Mouse (Mus musculus) neural tube, embryonic 13.5 days (tissue): ENCODE results near the gene Ptger2. TPM values are rescaled to one million over a fixed set of nuclear protein-coding genes. Genes with fewer than 3 reads are reported as not detected.

ENCODE experiments used
- ATAC-seq: fragments of 200-750 bp; cut with Nextera tagmentation; 2 replicates; pipeline ENCODE4 v1.8.0; 2017; ENCODE audit warnings: low read depth, mild to moderate bottlenecking, moderate TSS enrichment, moderate library complexity
- H3K27ac ChIP-seq: fragments of 300-500 bp; sonication (generic); replicated peaks from 2 replicates; pipeline ENCODE4 v1.5.1; 2015; ENCODE audit warnings: moderate library complexity, mild to moderate bottlenecking, inconsistent platforms
- H3K27me3 ChIP-seq: fragments of 300-500 bp; sonication (generic); 2 replicates; pipeline ENCODE4 v1.6.1; 2015; ENCODE audit warnings: mild to moderate bottlenecking, inconsistent platforms
- H3K36me3 ChIP-seq: fragments of 300-500 bp; sonication (generic); 2 replicates; pipeline ENCODE4 v1.6.1; 2015; ENCODE audit warnings: mild to moderate bottlenecking, inconsistent platforms
- H3K4me1 ChIP-seq: fragments of 300-500 bp; sonication (generic); replicated peaks from 2 replicates; pipeline ENCODE4 v1.6.1; 2015; ENCODE audit warnings: inconsistent platforms
- H3K4me2 ChIP-seq: fragments of 300-500 bp; sonication (generic); 2 replicates; pipeline ENCODE4 v1.6.1; 2015; ENCODE audit warnings: inconsistent platforms, mild to moderate bottlenecking, moderate library complexity
- H3K4me3 ChIP-seq: fragments of 300-500 bp; sonication (generic); 2 replicates; pipeline ENCODE4 v1.5.1; 2015; ENCODE audit warnings: mild to moderate bottlenecking, inconsistent platforms
- H3K9ac ChIP-seq: fragments of 300-500 bp; sonication (generic); 2 replicates; pipeline ENCODE4 v1.6.1; 2015; ENCODE audit warnings: moderate library complexity, mild to moderate bottlenecking, inconsistent platforms
- H3K9me3 ChIP-seq: fragments of 300-500 bp; sonication (generic); 2 replicates; pipeline ENCODE4 v1.6.1; 2016; ENCODE audit warnings: inconsistent platforms
- WGBS: fragments of 180-500 bp; shearing (Covaris S2); methylation state at CpG from one replicate; pipeline ENCODE4 v1.1.7; 2015; 5-methylcytosine and 5-hydroxymethylcytosine counted together
- polyA plus RNA-seq: library from polyadenylated mRNA; unstranded; fragments of >200 nt; fragmentation: Nextera tagmentation; extraction: Ambion mirVana; gene quantifications from 2 replicates; pipeline ENCODE4 v1.2.1, GENCODE M21; 2015

Ptger2 gene
- polyA plus RNA-seq, 1 experiment from 2014 or later = 1.0 TPM

DNA sequence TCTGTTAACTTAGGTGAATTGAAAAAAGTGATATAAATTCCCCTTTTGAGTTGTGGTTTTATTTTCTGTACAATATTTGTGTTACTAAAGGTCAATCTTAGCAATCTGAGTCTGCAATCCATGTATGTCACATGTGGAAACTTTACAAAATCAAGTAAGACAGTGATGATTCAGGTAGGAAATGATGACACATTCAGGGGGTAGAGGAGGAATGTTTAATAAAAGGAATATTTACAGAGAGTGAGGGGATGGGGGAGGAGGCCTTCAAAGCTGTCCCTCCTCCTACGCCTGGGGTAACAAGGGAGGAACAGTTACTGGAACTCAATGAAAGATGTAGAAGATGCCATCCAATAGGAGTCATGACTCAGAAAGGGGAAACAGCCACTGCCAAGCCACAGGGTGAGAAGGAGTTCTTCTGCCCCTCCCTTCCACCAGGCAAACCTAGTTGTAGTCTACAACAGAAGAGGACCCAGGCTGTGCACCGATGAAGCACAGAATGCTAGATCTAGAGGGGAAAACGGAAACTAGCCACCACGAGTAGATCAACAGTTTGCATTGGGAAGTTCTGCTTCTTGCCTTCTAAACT lies 17.8 kb downstream of the Ptger2 start:
- no peak overlapping the region for H3K4me2 ChIP-seq
- no peak overlapping the region for H3K9ac ChIP-seq
- H3K4me1 ChIP-seq = no peaks in the 10 kb centered on the region
- H3K27me3 ChIP-seq = no peaks in the 10 kb centered on the region
- no peaks in the 10 kb centered on the region for H3K36me3 ChIP-seq
- no peak overlapping the region for H3K27ac ChIP-seq
- no peak for ATAC-seq
- no peak overlapping the region for H3K4me3 ChIP-seq
- no peaks in the 10 kb centered on the region for H3K9me3 ChIP-seq
- 81% methylated on average over 4 of the region's 4 CpGs for WGBS

- no peak overlapping the region for H3K4me2 ChIP-seq
- H3K36me3 ChIP-seq = no peaks in the 10 kb centered on the region
- no peaks in the 10 kb centered on the region for H3K9me3 ChIP-seq
- no peaks in the 10 kb centered on the region for H3K4me1 ChIP-seq
- no peaks in the 10 kb centered on the region for H3K27me3 ChIP-seq
- WGBS = 95% methylated on average over 1 of the region's 1 CpGs
- H3K9ac ChIP-seq = no peak overlapping the region
- no peak overlapping the region for H3K4me3 ChIP-seq
- ATAC-seq = no peak
- H3K27ac ChIP-seq = no peak overlapping the region
Observed at GRCm38 (mm10) chr14:45009242-45009641, 21.2 kb downstream of the Ptger2 start.

DNA sequence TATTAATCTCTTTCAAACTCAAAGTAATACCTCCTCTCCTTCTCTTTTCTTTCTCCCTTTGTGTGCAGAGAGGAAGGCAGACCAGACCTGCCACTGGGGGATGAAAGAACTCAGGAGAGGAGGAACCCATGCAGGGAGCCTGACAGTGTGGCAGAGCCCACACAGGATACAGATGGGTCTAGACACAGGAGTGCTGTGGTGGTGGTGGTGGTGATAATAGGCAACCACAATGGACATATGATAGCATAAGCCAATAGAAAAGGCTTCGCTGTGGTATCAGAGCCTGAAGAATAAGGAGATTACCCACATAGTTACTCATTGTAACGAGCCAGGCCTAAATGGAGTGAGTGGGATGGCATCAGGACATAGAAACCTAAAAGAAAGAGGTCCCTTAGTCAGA lies 23.3 kb downstream of the Ptger2 start:
- Histone ChIP-seq H3K9ac (no peak overlapping the region), H3K36me3 (no peaks in the 10 kb centered on the region), H3K9me3 (no peaks in the 10 kb centered on the region), H3K27ac (no peak overlapping the region), H3K4me2 (no peak overlapping the region), H3K27me3 (no peaks in the 10 kb centered on the region), H3K4me1 (no peaks in the 10 kb centered on the region), H3K4me3 (no peak overlapping the region)
- WGBS = 84% methylated on average over 2 of the region's 2 CpGs
- no peak for ATAC-seq

GRCm38 (mm10) chr14:45011671-45012070 lies 23.7 kb downstream of the Ptger2 start:
- WGBS = 93% methylated on average over 6 of the region's 6 CpGs
- Histone ChIP-seq H3K4me1 (no peaks in the 10 kb centered on the region), H3K9ac (no peak overlapping the region), H3K4me2 (no peak overlapping the region), H3K9me3 (no peaks in the 10 kb centered on the region), H3K36me3 (no peaks in the 10 kb centered on the region), H3K27ac (no peak overlapping the region), H3K27me3 (no peaks in the 10 kb centered on the region), H3K4me3 (no peak overlapping the region)
- no peak for ATAC-seq

- Histone ChIP-seq H3K4me1 (no peaks in the 10 kb centered on the region), H3K4me2 (no peak overlapping the region), H3K36me3 (no peaks in the 10 kb centered on the region), H3K9me3 (no peaks in the 10 kb centered on the region), H3K9ac (no peak overlapping the region), H3K27me3 (no peaks in the 10 kb centered on the region), H3K4me3 (no peak overlapping the region), H3K27ac (no peak overlapping the region)
- no peak for ATAC-seq
- 94% methylated on average over 3 of the region's 3 CpGs for WGBS
Observed at GRCm38 (mm10) chr14:45021551-45021950, 33.6 kb downstream of the Ptger2 start.

DNA sequence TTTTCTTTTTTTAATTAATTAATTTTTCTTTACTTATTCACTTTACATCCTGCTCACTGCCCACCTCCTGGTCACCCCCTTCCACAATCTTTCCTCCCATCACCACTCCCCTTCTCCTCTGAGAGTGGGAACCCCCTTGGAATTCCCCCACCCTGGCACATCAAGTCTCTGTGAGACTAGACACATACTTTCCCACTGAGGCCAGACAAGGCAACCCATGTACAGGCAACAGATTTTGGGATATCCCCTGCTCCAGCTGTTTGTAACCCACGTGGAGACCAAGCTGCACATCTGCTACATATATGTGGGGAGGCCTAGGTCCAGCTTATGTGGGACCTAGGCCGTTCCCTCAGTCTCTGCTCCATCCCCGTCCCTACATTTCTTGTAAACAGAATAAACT lies 46.3 kb downstream of the Ptger2 start:
- no peaks in the 10 kb centered on the region for H3K9me3 ChIP-seq
- H3K4me1 ChIP-seq = no peaks in the 10 kb centered on the region
- H3K27me3 ChIP-seq = no peaks in the 10 kb centered on the region
- WGBS = 85% methylated on average over 3 of the region's 3 CpGs
- H3K4me3 ChIP-seq = no peak overlapping the region
- H3K36me3 ChIP-seq = no peaks in the 10 kb centered on the region
- H3K9ac ChIP-seq = no peak overlapping the region
- no peak overlapping the region for H3K27ac ChIP-seq
- H3K4me2 ChIP-seq = no peak overlapping the region
- ATAC-seq = no peak

- Histone ChIP-seq H3K27ac (no peak overlapping the region), H3K27me3 (no peaks in the 10 kb centered on the region), H3K9ac (no peak overlapping the region), H3K36me3 (no peaks in the 10 kb centered on the region), H3K4me1 (no peaks in the 10 kb centered on the region), H3K4me2 (no peak overlapping the region), H3K4me3 (no peak overlapping the region), H3K9me3 (no peaks in the 10 kb centered on the region)
- WGBS = 90% methylated on average over 1 of the region's 1 CpGs
- no peak for ATAC-seq
Observed at GRCm38 (mm10) chr14:45036579-45036978, 48.6 kb downstream of the Ptger2 start.

DNA sequence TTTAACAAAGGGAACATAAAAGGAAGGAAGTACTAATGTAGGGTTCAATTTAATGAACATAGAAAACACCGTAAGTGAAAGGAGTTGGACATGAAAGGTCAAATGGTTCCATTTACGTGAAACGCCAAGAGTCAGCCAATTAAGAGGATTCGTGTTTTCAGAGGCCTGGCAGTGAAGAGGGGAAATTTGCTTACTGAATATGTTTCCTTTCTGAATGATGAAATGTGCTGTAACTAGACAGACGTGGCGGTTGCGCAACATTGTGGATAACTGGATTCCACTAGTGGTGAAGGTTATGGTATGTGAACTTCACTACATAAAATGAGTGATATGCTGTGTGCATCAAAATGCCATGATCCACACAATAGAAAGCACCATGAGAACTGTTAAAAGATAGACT lies 50.1 kb downstream of the Ptger2 start:
- H3K4me3 ChIP-seq = no peak overlapping the region
- no peak for ATAC-seq
- no peak overlapping the region for H3K9ac ChIP-seq
- no peaks in the 10 kb centered on the region for H3K4me1 ChIP-seq
- no peaks in the 10 kb centered on the region for H3K9me3 ChIP-seq
- H3K4me2 ChIP-seq = no peak overlapping the region
- no peaks in the 10 kb centered on the region for H3K27me3 ChIP-seq
- WGBS = 88% methylated on average over 7 of the region's 7 CpGs
- H3K36me3 ChIP-seq = no peaks in the 10 kb centered on the region
- H3K27ac ChIP-seq = no peak overlapping the region

DNA sequence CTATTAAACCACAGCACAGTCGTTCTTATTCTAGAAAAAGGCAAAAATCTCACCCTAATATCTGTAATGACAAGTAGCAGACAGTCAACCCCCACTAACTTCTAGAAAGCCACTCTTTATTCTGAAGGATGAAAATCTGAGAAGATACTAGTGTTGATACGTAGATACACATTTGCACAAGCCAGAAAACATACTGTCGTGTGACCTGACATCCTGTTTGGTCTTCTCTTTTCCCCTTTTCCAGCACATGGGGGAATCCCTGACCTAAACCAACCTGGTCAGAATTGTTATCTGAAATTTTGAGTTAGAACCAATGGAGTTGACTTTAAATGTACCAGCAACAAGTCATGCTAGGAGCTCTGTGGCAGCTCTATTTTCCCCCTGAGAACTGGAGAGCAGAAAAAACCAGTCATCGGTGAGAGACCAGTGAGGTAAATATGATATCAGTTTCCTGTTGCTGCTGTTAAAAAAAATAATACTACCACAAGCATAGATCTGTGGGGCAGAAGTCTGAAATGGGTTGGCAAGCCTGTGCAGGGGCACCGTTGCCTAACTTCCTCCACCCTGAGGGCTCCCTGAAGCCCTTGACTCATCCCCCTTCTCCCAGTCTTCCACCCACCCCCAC lies 53.0 kb downstream of the Ptger2 start:
- Histone ChIP-seq H3K4me1 (no peaks in the 10 kb centered on the region), H3K9ac (no peak overlapping the region), H3K4me2 (no peak overlapping the region), H3K27ac (no peak overlapping the region), H3K36me3 (no peaks in the 10 kb centered on the region), H3K4me3 (no peak overlapping the region), H3K27me3 (no peaks in the 10 kb centered on the region), H3K9me3 (no peaks in the 10 kb centered on the region)
- WGBS = 89% methylated on average over 5 of the region's 5 CpGs
- ATAC-seq = no peak

GRCm38 (mm10) chr14:45048128-45048527 lies 60.1 kb downstream of the Ptger2 start:
- 83% methylated on average over 2 of the region's 2 CpGs for WGBS
- ATAC-seq = no peak
- Histone ChIP-seq H3K36me3 (no peaks in the 10 kb centered on the region), H3K27ac (no peak overlapping the region), H3K4me3 (no peak overlapping the region), H3K4me2 (no peak overlapping the region), H3K4me1 (no peaks in the 10 kb centered on the region), H3K9ac (no peak overlapping the region), H3K9me3 (no peaks in the 10 kb centered on the region), H3K27me3 (no peaks in the 10 kb centered on the region)

DNA sequence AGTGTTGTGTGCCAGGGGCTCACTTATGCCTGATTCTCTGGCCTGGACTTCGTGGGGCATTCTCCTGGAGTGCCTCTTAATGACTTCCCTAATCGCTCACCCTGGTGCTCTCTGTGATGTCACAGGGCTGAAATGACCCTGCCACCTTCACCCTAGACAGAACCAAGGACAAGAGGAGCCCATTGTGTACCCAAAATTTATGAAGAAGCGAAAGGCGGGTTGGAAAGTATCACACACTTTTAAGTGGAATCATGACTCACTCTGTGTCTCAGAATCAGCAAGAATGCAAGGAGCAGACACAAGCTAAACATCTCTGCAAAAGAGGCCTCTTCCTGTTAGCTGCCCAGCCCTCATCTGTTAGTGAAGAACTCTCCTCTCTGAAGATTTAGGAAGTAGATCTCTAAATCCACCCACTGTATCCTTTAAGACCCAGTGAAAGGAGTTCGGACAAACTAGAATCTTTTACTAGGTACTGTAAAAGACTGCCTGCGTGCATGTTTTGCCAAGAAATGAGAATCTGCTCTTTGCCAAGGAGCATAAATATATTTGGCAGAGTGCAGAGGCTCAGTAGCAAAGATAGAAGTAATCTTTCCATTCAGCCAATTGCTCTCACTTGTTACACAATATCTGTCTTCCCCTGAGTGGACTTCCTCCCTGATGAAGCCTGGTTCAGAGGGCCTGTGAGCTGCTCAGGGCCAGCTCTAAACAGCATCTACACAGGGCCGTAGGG lies 61.9 kb downstream of the Ptger2 start:
- no peaks in the 10 kb centered on the region for H3K4me1 ChIP-seq
- H3K27ac ChIP-seq = no peak overlapping the region
- no peak overlapping the region for H3K9ac ChIP-seq
- no peaks in the 10 kb centered on the region for H3K27me3 ChIP-seq
- 68% methylated on average over 7 of the region's 7 CpGs for WGBS
- no peak overlapping the region for H3K4me2 ChIP-seq
- H3K9me3 ChIP-seq = no peaks in the 10 kb centered on the region
- ATAC-seq = no peak
- no peaks in the 10 kb centered on the region for H3K36me3 ChIP-seq
- no peak overlapping the region for H3K4me3 ChIP-seq

GRCm38 (mm10) chr14:45050419-45050776 lies 62.4 kb downstream of the Ptger2 start:
- Histone ChIP-seq H3K4me2 (no peak overlapping the region), H3K4me3 (no peak overlapping the region), H3K27me3 (no peaks in the 10 kb centered on the region), H3K9ac (no peak overlapping the region), H3K27ac (no peak overlapping the region), H3K4me1 (no peaks in the 10 kb centered on the region), H3K36me3 (no peaks in the 10 kb centered on the region), H3K9me3 (no peaks in the 10 kb centered on the region)
- ATAC-seq = no peak
- 79% methylated on average over 1 of the region's 1 CpGs for WGBS

- H3K36me3 ChIP-seq = no peaks in the 10 kb centered on the region
- no peak for ATAC-seq
- no peak overlapping the region for H3K27ac ChIP-seq
- WGBS = 91% methylated on average over 7 of the region's 7 CpGs
- H3K9me3 ChIP-seq = no peaks in the 10 kb centered on the region
- no peak overlapping the region for H3K4me3 ChIP-seq
- H3K4me1 ChIP-seq = no peaks in the 10 kb centered on the region
- H3K27me3 ChIP-seq = no peaks in the 10 kb centered on the region
- H3K4me2 ChIP-seq = no peak overlapping the region
- H3K9ac ChIP-seq = no peak overlapping the region
Observed at GRCm38 (mm10) chr14:45051116-45051515, 63.1 kb downstream of the Ptger2 start.
